Mouse (Mus musculus) mouse embryonic stem cell (cell line): ENCODE measurements around the gene Atp8b3.

Experiments used
- in situ Hi-C, 2 experiments: fragments of 300-500 bp; cut with MboI; formaldehyde crosslinking; loops; 1 replicate in 1 of 2; 3 replicates in 1 of 2; pipeline ENCODE4 v1.14.3; 2019 to 2020; ENCODE audit warnings: low sequenced_read_pairs in 2 of 2, low pct_unique_long_range_greater_than_20kb in 1 of 2, mixed read lengths in 1 of 2; ENCODE audit not compliant: unreplicated experiment in 1 of 2

Atp8b3 gene

GRCm38 (mm10) chr10:80538710-80539394, at the start of gene Atp8b3:
Gene Atp8b3 (minus strand): TSS chr10:80539124.
- in situ Hi-C loops, result no loop called here

GRCm38 (mm10) chr10:80587305-80587657, 48.4 kb upstream of the Atp8b3 start:
- in situ Hi-C loops, result no loop called here

- in situ Hi-C loops, result no loop called here
Measured at GRCm38 (mm10) chr10:80586407-80587304, 47.7 kb upstream of the Atp8b3 start.

- in situ Hi-C loops, result no loop called here
Measured at GRCm38 (mm10) chr10:80585581-80585980, 46.7 kb upstream of the Atp8b3 start.

GRCm38 (mm10) chr10:80584642-80585552, 46.0 kb upstream of the Atp8b3 start:
- in situ Hi-C loops, result no loop called here

GRCm38 (mm10) chr10:80584045-80584488, 45.1 kb upstream of the Atp8b3 start:
- in situ Hi-C loops, result no loop called here

GRCm38 (mm10) chr10:80583047-80583446, 44.1 kb upstream of the Atp8b3 start:
- in situ Hi-C loops, result no loop called here

GRCm38 (mm10) chr10:80578911-80579310, 40.0 kb upstream of the Atp8b3 start:
- in situ Hi-C loops, result loop anchor here (5.0 to 10.0 kb wide), 2 partner anchors 103 to 106 kb away; no protein-coding TSS in a partner anchor

- in situ Hi-C loops, result loop anchor here (5.0 to 10.0 kb wide), 2 partner anchors 104 to 107 kb away; no protein-coding TSS in a partner anchor
Measured at GRCm38 (mm10) chr10:80578131-80578750, 39.3 kb upstream of the Atp8b3 start.

- in situ Hi-C loops, result loop anchor here (5.0 to 10.0 kb wide), 2 partner anchors 105 to 107 kb away; no protein-coding TSS in a partner anchor
Measured at GRCm38 (mm10) chr10:80577195-80578130, 38.5 kb upstream of the Atp8b3 start, which contains the start of gene Klf16. Gene Klf16 (minus strand): TSS chr10:80577321.

- in situ Hi-C loops, result loop anchor here (5.0 to 10.0 kb wide), 2 partner anchors 106 to 108 kb away; no protein-coding TSS in a partner anchor
Measured at GRCm38 (mm10) chr10:80576351-80577194, 37.6 kb upstream of the Atp8b3 start.

GRCm38 (mm10) chr10:80575925-80576324, 37.0 kb upstream of the Atp8b3 start:
- in situ Hi-C loops, result loop anchor here (5.0 to 10.0 kb wide), 2 partner anchors 106 to 109 kb away; no protein-coding TSS in a partner anchor

GRCm38 (mm10) chr10:80574896-80575295, 36.0 kb upstream of the Atp8b3 start:
- in situ Hi-C loops, result loop anchor here (5.0 to 10.0 kb wide), 2 partner anchors 107 to 110 kb away; no protein-coding TSS in a partner anchor

- in situ Hi-C loops, result loop anchor here in 1 of 2 experiments (10.0 kb wide), 1 partner anchor 111 kb away; no protein-coding TSS in a partner anchor
Measured at GRCm38 (mm10) chr10:80573944-80574343, 35.0 kb upstream of the Atp8b3 start.

GRCm38 (mm10) chr10:80572477-80572876, 33.6 kb upstream of the Atp8b3 start:
- in situ Hi-C loops, result loop anchor here in 1 of 2 experiments (10.0 kb wide), 1 partner anchor 112 kb away; no protein-coding TSS in a partner anchor
